Mouse (Mus musculus): ENCODE measurements around the gene Fbxw11.

- TF ChIP-seq CTCF (IDR thresholded peaks at IDR 0.05; ENCODE audit: borderline replicate concordance, control insufficient read depth, extremely low read depth, insufficient read depth, low read length, poor library complexity) (no peak), POLR2A (IDR thresholded peaks at IDR 0.05; ENCODE audit: control insufficient read depth, extremely low read depth, insufficient read depth, low read length, poor library complexity) (no peak)
These were observed 95.2 kb downstream of the Fbxw11 start for GRCm38 (mm10) chr11:32737729-32738128.

Data from thymus, adult 2 months (tissue).